Mouse (Mus musculus) spleen, adult 2 months (tissue): Measurements from ENCODE around the gene Colq.

Experiments used
- CTCF ChIP-seq: fragments of 200-500 bp; IDR thresholded peaks from 2 replicates; pipeline ENCODE4 v1.5.1; 2011; ENCODE audit warnings: mild to moderate bottlenecking, inconsistent platforms; ENCODE audit not compliant: insufficient read depth, insufficient read length, insufficient replicate concordance; ENCODE audit errors: extremely low read depth
- POLR2A ChIP-seq: fragments of 200-500 bp; IDR thresholded peaks from 2 replicates; pipeline ENCODE4 v1.6.1; 2011; ENCODE audit warnings: low read depth, low read length, inconsistent platforms

DNA sequence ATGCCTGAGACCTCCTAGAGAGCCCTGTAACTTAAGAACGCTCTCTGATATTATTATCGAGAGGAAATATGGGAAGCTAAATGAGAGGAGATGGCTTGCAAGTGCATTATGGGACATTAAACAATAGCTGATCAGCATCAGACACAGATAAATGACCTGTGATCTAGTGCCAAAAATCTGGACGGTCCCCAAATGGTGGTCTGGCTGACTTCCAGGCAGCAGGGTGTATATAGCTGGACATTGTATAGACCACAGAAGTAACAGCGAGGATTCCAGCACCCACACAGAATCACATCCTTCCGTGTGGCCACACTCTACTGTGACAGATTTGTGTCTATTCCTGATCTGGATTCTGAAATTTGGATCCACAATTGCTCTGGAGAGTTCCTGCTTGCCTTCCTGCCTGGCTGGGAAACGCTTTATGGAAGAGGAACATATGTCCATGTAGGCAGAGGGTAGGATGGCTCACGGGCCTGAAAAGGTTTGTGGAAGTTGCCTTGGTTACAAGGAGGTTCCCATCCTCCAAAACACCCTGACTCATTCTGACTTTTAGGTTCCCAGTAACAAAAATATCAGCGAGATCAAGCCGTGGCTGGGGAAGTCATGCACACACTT, 18.5 kb downstream of the Colq start:
- TF ChIP-seq POLR2A (no peak), CTCF (no peak)
